Mouse (Mus musculus) intestine, postnatal 0 days (tissue): Measurements from ENCODE around the gene Btbd8. TPM values are rescaled to one million over a fixed set of nuclear protein-coding genes. Genes with fewer than 3 reads are reported as not detected.

ENCODE experiments used
- ATAC-seq: fragments of 200-750 bp; cut with Nextera tagmentation; 2 replicates; pipeline ENCODE4 v1.8.0; 2017; ENCODE audit warnings: mild to moderate bottlenecking, moderate TSS enrichment, moderate library complexity
- H3K27ac ChIP-seq: fragments of 300-500 bp; sonication (generic); 2 replicates; pipeline ENCODE4 v1.5.1; 2014; ENCODE audit warnings: mild to moderate bottlenecking, low read depth, low read length, moderate library complexity
- H3K27me3 ChIP-seq: fragments of 300-500 bp; sonication (generic); replicated peaks from 2 replicates; pipeline ENCODE4 v1.6.1; 2014; ENCODE audit warnings: low read length, mixed read lengths; ENCODE audit not compliant: control insufficient read depth, insufficient read depth
- H3K36me3 ChIP-seq: fragments of 300-500 bp; sonication (generic); 2 replicates; pipeline ENCODE4 v1.6.1; 2014; ENCODE audit warnings: mild to moderate bottlenecking, moderate library complexity; ENCODE audit not compliant: control insufficient read depth, insufficient read depth
- H3K4me1 ChIP-seq: fragments of 300-500 bp; sonication (generic); replicated peaks from 2 replicates; pipeline ENCODE4 v1.6.1; 2014; ENCODE audit warnings: antibody characterized with exemption, low read length, mixed read lengths; ENCODE audit not compliant: control insufficient read depth, insufficient read depth
- H3K4me2 ChIP-seq: fragments of 300-500 bp; sonication (generic); replicated peaks from 2 replicates; pipeline ENCODE4 v1.6.1; 2014; ENCODE audit warnings: low read depth, mild to moderate bottlenecking, moderate library complexity
- H3K4me3 ChIP-seq: fragments of 300-500 bp; sonication (generic); 2 replicates; pipeline ENCODE4 v1.5.1; 2014; ENCODE audit warnings: low read depth, low read length
- H3K9ac ChIP-seq: fragments of 300-500 bp; sonication (generic); 2 replicates; pipeline ENCODE4 v1.6.1; 2014; ENCODE audit warnings: mild to moderate bottlenecking, low read depth, low read length
- H3K9me3 ChIP-seq: fragments of 300-500 bp; sonication (generic); 2 replicates; pipeline ENCODE4 v1.6.1; 2016; ENCODE audit warnings: mixed run types; ENCODE audit not compliant: control insufficient read depth
- CTCF ChIP-seq: sonication (generic); IDR thresholded peaks from 2 replicates; pipeline ENCODE4 v1.5.1; 2016; ENCODE audit warnings: low read depth, mild to moderate bottlenecking, control low read depth, antibody characterized with exemption, moderate library complexity
- WGBS: fragments of 180-500 bp; shearing (Covaris S2); extraction: QIAGEN DNeasy Blood & Tissue Kit; methylation state at CpG from one replicate; pipeline ENCODE4 v1.1.7; 2014; 5-methylcytosine and 5-hydroxymethylcytosine counted together
- polyA plus RNA-seq: library from polyadenylated mRNA; unstranded; fragments of >200 nt; fragmentation: Nextera tagmentation; extraction: Ambion mirVana; gene quantifications from 2 replicates; pipeline ENCODE4 v1.2.1, GENCODE M21; 2015

Gene Btbd8
- polyA plus RNA-seq, 1 experiment from 2014 or later, result 1.3 TPM

GRCm38 (mm10) chr5:107462147-107463076 lies 24.6 kb downstream of the Btbd8 start:
- no peaks in the 10 kb centered on the region for H3K27me3 ChIP-seq
- 93% methylated on average over 4 of the region's 4 CpGs for WGBS
- no peak for ATAC-seq
- TF ChIP-seq CTCF, result no peak
- H3K9me3 ChIP-seq, result no peaks in the 10 kb centered on the region
- no peaks in the 10 kb centered on the region for H3K36me3 ChIP-seq
- no peak overlapping the region for H3K27ac ChIP-seq
- H3K9ac ChIP-seq, result no peak overlapping the region
- H3K4me3 ChIP-seq, result no peak overlapping the region
- no peaks in the 10 kb centered on the region for H3K4me1 ChIP-seq
- no peak overlapping the region for H3K4me2 ChIP-seq

DNA sequence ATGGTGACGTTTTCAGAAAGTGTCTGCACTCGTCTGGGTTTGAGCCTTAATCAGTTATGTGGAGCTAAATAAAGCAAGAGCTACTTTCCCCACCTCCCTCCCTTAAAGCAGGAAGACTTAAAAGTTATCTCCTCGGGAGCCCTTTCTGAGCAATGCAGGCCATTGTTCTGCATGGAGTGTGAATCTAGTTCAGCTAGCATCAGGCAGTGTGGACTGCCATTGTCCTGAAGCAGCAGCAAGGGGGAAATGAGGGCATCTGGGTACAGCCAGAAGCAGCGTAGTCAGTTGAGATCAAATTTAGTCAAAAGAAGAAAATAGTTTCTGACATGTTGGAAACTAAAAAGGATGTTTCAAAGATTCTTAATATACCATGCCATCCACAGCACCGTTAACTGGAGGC lies 28.7 kb downstream of the Btbd8 start:
- Histone ChIP-seq H3K27me3 (no peaks in the 10 kb centered on the region), H3K9ac (no peak overlapping the region), H3K4me1 (no peaks in the 10 kb centered on the region), H3K4me2 (no peak overlapping the region), H3K36me3 (no peaks in the 10 kb centered on the region; the same call in 1 of the 2 replicates), H3K27ac (no peak overlapping the region), H3K4me3 (no peak overlapping the region), H3K9me3 (no peaks in the 10 kb centered on the region)
- no peak for ATAC-seq
- no peak for TF ChIP-seq CTCF
- WGBS, result 64% methylated on average over 5 of the region's 5 CpGs

DNA sequence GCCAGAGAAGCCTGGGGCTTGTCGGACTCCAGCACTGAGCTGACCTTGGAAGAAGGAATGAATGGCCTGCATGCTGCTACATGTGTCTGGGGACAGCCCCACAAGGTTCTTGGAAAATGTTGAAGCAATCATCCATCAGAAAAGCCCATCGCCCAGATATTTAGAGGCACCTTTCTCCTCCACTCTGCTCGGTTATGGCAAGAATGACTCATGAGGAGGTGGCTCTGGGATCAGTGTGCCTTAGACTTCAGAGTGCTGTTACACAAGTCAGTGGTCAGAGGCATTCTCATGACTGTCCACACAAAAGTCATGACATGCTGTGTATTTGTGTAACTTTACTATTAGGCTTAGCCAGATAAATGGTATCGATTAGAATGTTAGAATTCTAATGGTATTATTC lies 29.3 kb downstream of the Btbd8 start:
- H3K4me3 ChIP-seq, result no peak overlapping the region

GRCm38 (mm10) chr5:107470600-107471329 lies 33.0 kb downstream of the Btbd8 start:
- Histone ChIP-seq H3K36me3 (no peaks in the 10 kb centered on the region; the same call in 1 of the 2 replicates), H3K9ac (no peak overlapping the region), H3K4me2 (no peak overlapping the region), H3K4me3 (no peak overlapping the region), H3K4me1 (no peaks in the 10 kb centered on the region), H3K27me3 (no peaks in the 10 kb centered on the region), H3K27ac (no peak overlapping the region), H3K9me3 (no peaks in the 10 kb centered on the region)
- 81% methylated on average over 10 of the region's 10 CpGs for WGBS
- TF ChIP-seq CTCF, result no peak
- no peak for ATAC-seq

More for the DNA sequence above, 29.3 kb downstream of the Btbd8 start:
- H3K4me1 ChIP-seq, result no peaks in the 10 kb centered on the region
- no peak overlapping the region for H3K27ac ChIP-seq
- H3K36me3 ChIP-seq, result no peaks in the 10 kb centered on the region; the same call in 1 of the 2 replicates
- ATAC-seq, result no peak
- no peak overlapping the region for H3K4me2 ChIP-seq
- TF ChIP-seq CTCF, result no peak
- H3K9ac ChIP-seq, result no peak overlapping the region
- no peaks in the 10 kb centered on the region for H3K9me3 ChIP-seq
- no peaks in the 10 kb centered on the region for H3K27me3 ChIP-seq
- 82% methylated on average over 4 of the region's 4 CpGs for WGBS

- no peak overlapping the region for H3K27ac ChIP-seq
- no peaks in the 10 kb centered on the region for H3K27me3 ChIP-seq
- H3K9me3 ChIP-seq, result no peaks in the 10 kb centered on the region
- no peak for ATAC-seq
- H3K4me2 ChIP-seq, result no peak overlapping the region
- H3K4me1 ChIP-seq, result no peaks in the 10 kb centered on the region
- H3K4me3 ChIP-seq, result no peak overlapping the region
- H3K9ac ChIP-seq, result no peak overlapping the region
- WGBS, result 88% methylated on average over 2 of the region's 2 CpGs
- no peak for TF ChIP-seq CTCF
- H3K36me3 ChIP-seq, result no peaks in the 10 kb centered on the region
Measured at GRCm38 (mm10) chr5:107480194-107480593, 42.4 kb downstream of the Btbd8 start.

- no peak for ATAC-seq
- Histone ChIP-seq H3K4me3 (no peak overlapping the region), H3K9ac (no peak overlapping the region), H3K36me3 (no peaks in the 10 kb centered on the region), H3K9me3 (no peaks in the 10 kb centered on the region), H3K27ac (no peak overlapping the region), H3K27me3 (no peaks in the 10 kb centered on the region), H3K4me1 (no peaks in the 10 kb centered on the region), H3K4me2 (no peak overlapping the region)
- TF ChIP-seq CTCF, result no peak
- 67% methylated on average over 4 of the region's 4 CpGs for WGBS
Measured at GRCm38 (mm10) chr5:107488996-107489395, 51.2 kb downstream of the Btbd8 start.
